Mouse (Mus musculus): Measurements from ENCODE around the gene Kirrel.

GRCm38 (mm10) chr3:87041733-87042132, 132.8 kb downstream of the Kirrel start:
- TF ChIP-seq POLR2A (IDR thresholded peaks at IDR 0.05; ENCODE audit: low read depth, low read length) (no peak), CTCF (IDR thresholded peaks at IDR 0.05; ENCODE audit: extremely low read depth, insufficient read length, insufficient replicate concordance, low read depth, low read length) (no peak)

Data from small intestine, adult 2 months (tissue).